Mouse (Mus musculus): ENCODE measurements around the gene Gpr139.

DNA sequence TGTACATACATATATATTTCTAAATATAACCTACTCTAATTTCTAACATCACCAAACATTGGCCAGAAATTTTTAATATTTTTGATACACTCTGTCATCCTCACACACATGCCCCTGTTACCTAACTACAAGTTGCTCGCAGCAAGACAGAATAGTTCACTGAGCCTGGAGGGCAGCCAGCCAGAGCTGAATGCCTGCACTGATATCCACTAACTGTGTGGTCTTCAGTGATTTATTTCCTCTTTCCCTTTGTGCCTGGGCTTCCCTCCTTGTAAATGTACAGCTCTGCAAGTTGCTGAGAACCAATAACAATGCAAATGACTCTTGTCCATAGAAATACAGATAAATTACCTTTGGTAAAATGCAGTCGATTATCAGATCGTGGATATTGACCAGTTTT lies 87.8 kb downstream of the Gpr139 start:
- TF ChIP-seq POLR2A (IDR thresholded peaks at IDR 0.05; ENCODE audit: insufficient read length, low read depth) (no peak), USF1 (IDR thresholded peaks at IDR 0.05; ENCODE audit: low read depth) (no peak), POLR2AphosphoS2 (IDR thresholded peaks at IDR 0.05; ENCODE audit: insufficient read length, low read depth) (no peak), E2F4 (IDR thresholded peaks at IDR 0.05; ENCODE audit: insufficient read depth) (no peak), MAX (IDR thresholded peaks at IDR 0.05; ENCODE audit: low read depth) (no peak)
